Mouse (Mus musculus) heart, postnatal 0 days (tissue): ENCODE data around the gene Sema3b. TPM values are rescaled to one million over a fixed set of nuclear protein-coding genes. Genes with fewer than 3 reads are reported as not detected.
A peak's percentile ranks its signal among the peaks of the same experiment; 100 is the strongest.

Experiments
- ATAC-seq: fragments of 200-750 bp; cut with Nextera tagmentation; 2 replicates; pipeline ENCODE4 v1.8.0; 2017; ENCODE audit warnings: low read depth, moderate number of reproducible peaks, moderate library complexity; ENCODE audit not compliant: insufficient read depth
- DNase-seq: peaks from one replicate; pipeline ENCODE4 v3.0.0-alpha.2; 2016; ENCODE audit warnings: low spot score
- H3K27ac ChIP-seq: fragments of 300-500 bp; sonication (generic); 2 replicates; pipeline ENCODE4 v1.5.1; 2014; ENCODE audit warnings: low read depth, mild to moderate bottlenecking
- H3K27me3 ChIP-seq: fragments of 300-500 bp; sonication (generic); 2 replicates; pipeline ENCODE4 v1.6.1; 2014; ENCODE audit warnings: low read length, mixed read lengths; ENCODE audit not compliant: control insufficient read depth, insufficient read depth
- H3K36me3 ChIP-seq: fragments of 300-500 bp; sonication (generic); replicated peaks from 2 replicates; pipeline ENCODE4 v1.6.1; 2014; ENCODE audit warnings: low read length, mixed read lengths; ENCODE audit not compliant: control insufficient read depth, insufficient read depth
- H3K4me1 ChIP-seq: fragments of 300-500 bp; sonication (generic); 2 replicates; pipeline ENCODE4 v1.6.1; 2014; ENCODE audit warnings: antibody characterized with exemption; ENCODE audit not compliant: control insufficient read depth, insufficient read depth
- H3K4me2 ChIP-seq: fragments of 300-500 bp; sonication (generic); 2 replicates; pipeline ENCODE4 v1.6.1; 2014; ENCODE audit warnings: low read depth, mild to moderate bottlenecking, low read length, moderate library complexity
- H3K4me3 ChIP-seq: fragments of 300-500 bp; sonication (generic); 2 replicates; pipeline ENCODE4 v1.5.1; 2014; ENCODE audit warnings: low read depth, low read length
- H3K9ac ChIP-seq: fragments of 300-500 bp; sonication (generic); replicated peaks from 2 replicates; pipeline ENCODE4 v1.6.1; 2014; ENCODE audit warnings: low read depth, low read length, mixed read lengths
- H3K9me3 ChIP-seq: fragments of 300-500 bp; sonication (generic); replicated peaks from 2 replicates; pipeline ENCODE4 v1.6.1; 2016; ENCODE audit warnings: low read length; ENCODE audit not compliant: control insufficient read depth
- CTCF ChIP-seq: IDR thresholded peaks from 2 replicates; pipeline ENCODE4 v1.5.1; 2016; ENCODE audit warnings: antibody characterized with exemption, control low read depth, low read depth
- EP300 ChIP-seq: IDR thresholded peaks from 2 replicates; pipeline ENCODE4 v1.6.1; 2016; ENCODE audit warnings: antibody characterized with exemption, low read depth
- WGBS: fragments of 180-500 bp; shearing (Covaris S2); extraction: QIAGEN DNeasy Blood & Tissue Kit; methylation state at CpG from one replicate; pipeline ENCODE4 v1.1.7; 2014; 5-methylcytosine and 5-hydroxymethylcytosine counted together
- polyA plus RNA-seq: library from polyadenylated mRNA; unstranded; fragments of >200 nt; fragmentation: Nextera tagmentation; extraction: Ambion mirVana; gene quantifications from 2 replicates; pipeline ENCODE4 v1.2.1, GENCODE M21; 2015
- total RNA-seq: library from RNA; depleted of rRNA; stranded (reverse); fragments of >200 nt; gene quantifications from 2 replicates; pipeline ENCODE4 v1.2.3, GENCODE M21; 2014; ENCODE audit warnings: low replicate concordance

Gene Sema3b
- total and polyA plus RNA-seq, 2 experiments from 2014 or later: 8.9 to 34.9 TPM

- H3K4me3 ChIP-seq: no peak overlapping the region
- 80% methylated on average over 12 of the region's 12 CpGs for WGBS
- TF ChIP-seq CTCF (peak; percentile 6; the same call in 1 of the 2 replicates), EP300 (no peak)
- ATAC-seq: no peak
- no peak overlapping the region for H3K9ac ChIP-seq
- H3K4me2 ChIP-seq: no peak overlapping the region
- H3K4me1 ChIP-seq: peaks cover 15% of the 10 kb centered on the region
- peaks cover 6% of the 10 kb centered on the region; the same call in 1 of the 2 replicates for H3K36me3 ChIP-seq
- H3K9me3 ChIP-seq: no peaks in the 10 kb centered on the region
- H3K27me3 ChIP-seq: no peaks in the 10 kb centered on the region
- DNase-seq: no peak
- H3K27ac ChIP-seq: no peak overlapping the region
Measured at GRCm38 (mm10) chr9:107600745-107601144, 8.3 kb downstream of the Sema3b start.

GRCm38 (mm10) chr9:107599842-107600241 is 9.2 kb downstream of the Sema3b start:
- DNase-seq (no peak), ATAC-seq (no peak)
- no peak for TF ChIP-seq CTCF
- no peak for TF ChIP-seq EP300
- WGBS: 74% methylated on average over 14 of the region's 14 CpGs
- Histone ChIP-seq H3K27ac (no peak overlapping the region), H3K4me1 (peaks cover 17% of the 10 kb centered on the region), H3K9ac (no peak overlapping the region), H3K4me2 (no peak overlapping the region), H3K9me3 (no peaks in the 10 kb centered on the region), H3K27me3 (no peaks in the 10 kb centered on the region), H3K4me3 (no peak overlapping the region), H3K36me3 (peaks cover 6% of the 10 kb centered on the region; the same call in 1 of the 2 replicates)

- peaks cover 17% of the 10 kb centered on the region for H3K4me1 ChIP-seq
Measured at GRCm38 (mm10) chr9:107599433-107599832, 9.6 kb downstream of the Sema3b start.

GRCm38 (mm10) chr9:107598385-107598784 is 10.6 kb downstream of the Sema3b start:
- TF ChIP-seq EP300 (no peak), CTCF (no peak)
- Histone ChIP-seq H3K9ac (no peak overlapping the region), H3K27me3 (no peaks in the 10 kb centered on the region), H3K9me3 (no peaks in the 10 kb centered on the region), H3K27ac (no peak overlapping the region), H3K4me2 (no peak overlapping the region), H3K4me3 (no peak overlapping the region), H3K36me3 (peaks cover 18% of the 10 kb centered on the region), H3K4me1 (peaks cover 27% of the 10 kb centered on the region)
- 74% methylated on average over 5 of the region's 5 CpGs for WGBS
- DNase-seq (no peak), ATAC-seq (no peak)

More at GRCm38 (mm10) chr9:107599433-107599832, 9.6 kb downstream of the Sema3b start:
- no peak for ATAC-seq
- H3K27ac ChIP-seq: no peak overlapping the region
- H3K27me3 ChIP-seq: no peaks in the 10 kb centered on the region
- TF ChIP-seq EP300 (no peak), CTCF (no peak)
- no peak overlapping the region for H3K4me3 ChIP-seq
- H3K9ac ChIP-seq: no peak overlapping the region
- DNase-seq: no peak
- H3K36me3 ChIP-seq: peaks cover 7% of the 10 kb centered on the region
- no peak overlapping the region for H3K4me2 ChIP-seq
- H3K9me3 ChIP-seq: no peaks in the 10 kb centered on the region
- WGBS: 84% methylated on average over 9 of the region's 9 CpGs

GRCm38 (mm10) chr9:107596619-107597569 is 12.1 kb downstream of the Sema3b start:
- Histone ChIP-seq H3K27me3 (no peaks in the 10 kb centered on the region), H3K9me3 (no peaks in the 10 kb centered on the region), H3K4me1 (peaks cover 39% of the 10 kb centered on the region), H3K4me3 (peak overlapping the region; percentile 34), H3K4me2 (peak overlapping the region; percentile 57), H3K27ac (peak overlapping the region; percentile 91), H3K36me3 (peaks cover 33% of the 10 kb centered on the region), H3K9ac (peak overlapping the region; percentile 53)
- no peak for TF ChIP-seq EP300
- TF ChIP-seq CTCF: no peak
- DNase-seq (peak; percentile 91), ATAC-seq (peak; percentile 83)
- WGBS: 44% methylated on average over 11 of the region's 11 CpGs
